Mouse (Mus musculus): Measurements from ENCODE around the gene Lypd1.
A peak's percentile ranks its signal among the peaks of the same experiment; 100 is the strongest.

Gene Lypd1

DNA sequence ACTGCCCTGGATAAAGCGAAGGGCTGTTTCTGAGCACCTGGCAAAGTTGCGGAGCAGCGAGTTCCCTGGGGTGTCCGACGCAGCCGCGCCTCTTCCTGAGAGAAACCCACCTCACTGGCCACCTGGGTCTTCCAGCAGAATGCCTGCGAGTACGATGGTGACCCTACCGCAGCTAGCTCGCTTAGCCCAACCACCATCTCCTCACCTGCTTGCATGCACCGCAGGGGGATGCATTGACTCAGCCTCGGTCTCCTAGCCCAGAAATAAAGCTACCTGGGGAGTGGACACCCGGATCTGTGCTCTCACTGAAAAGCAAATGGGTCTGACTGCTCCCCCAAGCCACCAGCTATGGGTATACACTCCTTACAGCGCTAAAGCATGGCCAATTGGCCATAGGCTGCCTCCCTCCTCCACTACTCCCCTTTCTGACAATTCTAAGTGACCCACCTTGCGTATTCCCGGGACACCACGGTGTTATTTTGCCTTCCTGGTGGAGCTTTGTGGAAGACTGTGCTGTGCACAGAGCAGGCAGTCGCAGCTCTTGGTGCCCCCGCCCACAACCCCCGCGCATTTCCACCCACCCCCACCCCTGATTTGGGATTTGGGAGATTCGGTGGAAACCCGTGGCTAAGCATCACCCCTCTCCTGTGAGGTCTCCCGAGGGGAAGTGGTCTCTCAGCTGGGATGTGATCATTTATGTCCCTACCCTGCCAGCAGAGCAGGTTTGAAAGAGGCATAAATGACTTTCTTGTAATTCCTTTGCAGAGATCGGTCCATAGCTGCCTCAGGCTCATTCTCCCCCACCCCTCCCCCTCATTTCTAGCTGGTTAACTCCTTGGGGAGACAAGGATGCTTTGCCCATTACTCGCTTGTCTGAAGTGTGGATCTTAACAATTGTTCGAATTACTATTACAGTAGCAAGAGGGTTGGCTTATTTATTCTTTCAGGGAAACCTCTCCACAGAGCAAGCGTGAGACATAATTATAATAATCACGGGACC lies at the start of gene Lypd1:
Lypd1 (minus strand) TSS at position 501 of the 1,000 bp plus-strand sequence.
- DNase-seq (ENCODE audit: low spot score): peak; percentile 1

DNA sequence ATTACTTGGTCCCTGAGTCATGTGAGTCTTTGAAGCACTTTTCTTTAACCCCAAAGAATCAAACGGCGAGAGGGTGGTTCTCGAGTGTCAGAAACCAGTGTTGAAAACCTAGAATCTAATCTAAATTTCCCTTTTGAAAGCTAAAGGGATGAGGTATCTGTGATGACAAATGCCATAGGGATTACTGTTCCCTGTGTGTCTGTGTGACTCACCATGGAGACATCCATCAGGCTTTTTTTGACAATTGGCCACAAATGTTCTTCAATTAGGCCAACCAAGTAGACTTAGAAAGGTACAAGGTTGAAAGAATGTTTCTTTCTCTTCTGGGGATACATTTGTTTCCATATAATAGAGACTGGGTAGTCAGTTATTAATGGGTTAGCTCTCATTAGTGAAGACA lies 38.1 kb upstream of the Lypd1 start:
- no peak for DNase-seq (ENCODE audit: low spot score)

DNA sequence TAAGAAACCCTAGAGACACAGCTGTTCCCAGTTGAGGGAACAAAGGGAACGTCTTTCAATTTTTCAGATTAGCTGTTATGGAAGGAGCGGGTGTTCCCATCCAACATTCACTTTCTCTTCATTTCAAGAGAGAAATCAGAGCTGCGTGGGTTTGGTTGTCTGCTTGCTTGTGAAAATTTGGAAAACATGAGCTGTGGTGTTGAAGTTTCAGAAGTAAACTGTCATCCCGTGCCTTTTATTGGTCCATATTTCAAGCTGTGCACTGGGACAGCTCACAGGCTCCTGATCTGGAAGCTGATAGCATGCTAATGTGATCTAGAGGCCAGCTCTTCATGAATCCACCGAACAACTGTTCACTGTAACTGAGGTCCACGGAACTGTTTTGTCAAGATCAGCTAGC lies 36.2 kb upstream of the Lypd1 start:
- DNase-seq (ENCODE audit: low spot score): no peak

DNA sequence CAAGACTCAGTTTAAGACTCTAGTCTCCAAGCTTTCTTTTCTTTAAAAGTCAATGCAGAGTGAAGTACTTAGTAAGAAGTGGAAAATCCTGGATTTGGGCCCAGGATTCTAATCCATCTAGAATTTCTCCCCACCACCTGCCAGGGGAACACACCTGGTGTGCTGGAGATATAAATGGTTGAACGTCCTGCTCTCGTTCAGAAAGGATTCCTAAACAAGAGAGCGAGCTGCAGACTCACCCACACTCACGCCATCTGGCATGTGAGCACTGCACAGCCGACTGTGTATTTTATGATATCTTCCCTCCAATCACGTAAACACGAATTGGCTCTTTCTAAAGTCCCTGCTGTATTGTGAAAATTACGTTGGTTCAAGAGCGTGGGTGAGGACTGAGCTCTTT lies 32.2 kb upstream of the Lypd1 start:
- no peak for DNase-seq (ENCODE audit: low spot score)

DNA sequence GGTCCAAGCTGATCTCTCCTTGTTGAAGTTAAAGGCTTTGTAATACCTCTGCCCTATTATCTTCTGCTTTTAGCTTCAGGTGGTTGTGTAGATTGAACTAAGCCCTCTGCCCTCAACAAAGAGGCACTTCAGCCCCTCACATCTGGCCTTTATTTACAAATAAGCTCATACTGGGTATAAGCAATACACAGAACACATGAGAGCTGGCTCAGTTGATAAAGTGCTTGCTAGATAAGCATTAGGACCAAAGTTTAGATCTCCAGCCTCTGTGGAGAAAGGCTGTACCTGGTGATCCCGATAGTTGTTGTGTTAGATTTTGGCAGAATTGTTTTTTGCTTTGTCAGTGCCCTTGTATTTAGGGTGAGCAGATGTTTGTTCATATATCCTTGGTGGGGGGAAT lies 30.4 kb upstream of the Lypd1 start:
- no peak for DNase-seq (ENCODE audit: low spot score)

DNA sequence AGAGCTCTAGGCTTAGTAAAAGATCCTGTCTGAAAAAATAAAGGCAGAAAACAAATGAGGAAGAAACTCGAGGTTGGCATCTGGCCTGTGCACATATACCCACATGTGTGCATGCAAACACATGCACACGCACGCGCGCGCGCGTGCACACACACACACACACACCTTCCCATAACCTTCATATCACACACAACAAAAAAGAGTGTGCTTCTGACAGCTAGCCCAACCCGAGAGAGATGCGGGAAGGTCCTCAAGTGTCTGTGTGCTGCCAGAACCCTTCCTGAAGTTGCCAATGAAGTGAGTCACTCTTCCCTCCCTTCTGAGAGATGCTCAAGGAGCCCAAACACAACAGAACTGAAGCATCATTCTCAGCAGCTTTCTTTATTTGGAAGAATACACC lies 12.6 kb upstream of the Lypd1 start:
- no peak for DNase-seq (ENCODE audit: low spot score)

DNA sequence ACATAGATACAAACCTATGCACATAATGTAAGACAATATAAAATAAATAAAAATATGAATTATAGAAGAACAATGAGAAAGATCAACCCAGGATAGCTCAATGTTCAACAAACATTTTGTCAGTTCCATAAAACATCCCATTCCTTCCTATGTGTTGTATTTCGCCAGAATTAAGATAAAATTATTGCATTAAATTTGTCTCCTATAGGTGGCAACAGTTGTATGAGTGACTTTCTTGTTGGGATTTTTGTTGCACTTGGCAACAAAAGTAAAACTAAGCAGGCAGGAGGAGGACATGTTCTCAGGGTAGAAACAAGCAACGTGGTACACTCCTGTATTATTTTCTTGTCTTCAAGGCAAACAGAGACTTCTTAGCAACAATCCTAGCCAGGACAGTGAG lies 10.2 kb upstream of the Lypd1 start:
- DNase-seq (ENCODE audit: low spot score): no peak

DNA sequence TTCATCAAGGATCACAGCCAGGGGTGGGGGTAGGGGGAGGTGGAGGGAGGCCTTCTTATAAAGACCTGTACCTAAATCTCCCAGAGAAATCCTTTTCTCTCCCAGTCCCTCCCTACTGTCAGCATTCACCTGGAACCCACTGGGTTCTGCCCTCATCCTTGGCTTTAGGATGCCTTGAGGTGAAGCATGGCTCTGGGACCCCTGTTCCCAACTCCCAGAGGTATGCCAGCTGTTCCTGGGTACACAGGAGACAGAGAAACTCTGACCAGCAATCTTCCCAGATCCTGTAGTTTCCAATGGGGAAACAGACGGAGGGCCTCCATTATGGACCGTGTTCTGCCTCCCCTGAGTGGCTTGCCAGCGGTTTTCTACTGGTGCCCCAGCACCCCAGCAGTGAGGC lies 7.8 kb upstream of the Lypd1 start:
- no peak for DNase-seq (ENCODE audit: low spot score)

DNA sequence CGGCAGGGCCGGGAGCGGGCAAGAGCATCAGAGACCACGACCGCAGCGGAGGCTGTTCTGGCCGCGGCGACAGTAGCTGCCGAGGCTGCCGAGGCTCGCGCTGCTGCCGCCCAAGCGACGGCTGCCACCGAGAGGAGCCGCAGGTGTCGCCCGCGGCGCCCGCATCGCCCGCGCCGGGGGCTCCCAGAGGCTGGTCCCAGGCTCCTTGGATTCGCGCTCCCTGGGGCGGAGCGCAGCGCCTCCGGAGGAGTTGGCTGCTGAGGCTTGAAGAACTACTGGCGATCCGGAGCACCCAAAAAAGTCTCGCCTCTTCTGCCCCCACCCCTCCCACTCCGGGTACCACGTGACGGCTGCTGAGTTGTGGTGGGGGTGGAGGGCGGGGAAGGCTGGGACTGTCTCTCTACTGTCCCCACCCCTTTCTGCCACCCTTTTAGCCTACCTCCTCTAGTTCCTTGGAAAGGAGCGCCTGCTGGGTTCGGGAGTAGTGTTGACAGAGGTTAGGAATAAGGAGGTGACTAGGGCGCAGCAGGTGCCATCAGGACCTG lies 928 bp downstream of the Lypd1 start:
- DNase-seq (ENCODE audit: low spot score): peak; percentile 24

DNA sequence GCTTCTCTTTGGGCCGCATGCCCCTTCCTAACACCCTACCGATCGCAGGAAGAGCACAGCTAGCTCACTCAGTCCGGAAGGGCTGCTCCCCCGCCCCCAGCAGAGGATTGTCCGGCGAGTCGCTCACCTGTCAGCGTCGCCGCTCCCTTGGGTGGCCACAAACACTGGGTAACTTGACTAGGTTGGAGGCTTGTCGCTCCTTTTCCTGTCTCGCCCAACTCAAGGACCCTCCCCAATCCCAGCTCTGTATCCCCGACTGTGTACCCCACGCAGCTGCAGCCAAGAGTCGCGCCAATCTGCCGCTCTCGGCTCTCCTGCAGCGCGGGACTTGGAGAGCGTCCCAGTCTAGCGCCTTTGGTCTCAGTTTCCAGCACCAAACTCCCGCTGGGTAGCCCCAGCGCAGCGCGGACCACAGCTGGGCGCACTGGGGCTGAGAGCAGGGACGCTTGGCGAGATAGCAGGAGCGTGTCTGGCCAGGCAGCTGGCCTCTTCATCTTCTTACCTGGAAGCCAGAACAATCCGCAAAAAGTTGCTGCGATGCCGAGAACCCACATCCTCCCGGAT lies 1.5 kb downstream of the Lypd1 start:
- DNase-seq (ENCODE audit: low spot score): peak; percentile 15

DNA sequence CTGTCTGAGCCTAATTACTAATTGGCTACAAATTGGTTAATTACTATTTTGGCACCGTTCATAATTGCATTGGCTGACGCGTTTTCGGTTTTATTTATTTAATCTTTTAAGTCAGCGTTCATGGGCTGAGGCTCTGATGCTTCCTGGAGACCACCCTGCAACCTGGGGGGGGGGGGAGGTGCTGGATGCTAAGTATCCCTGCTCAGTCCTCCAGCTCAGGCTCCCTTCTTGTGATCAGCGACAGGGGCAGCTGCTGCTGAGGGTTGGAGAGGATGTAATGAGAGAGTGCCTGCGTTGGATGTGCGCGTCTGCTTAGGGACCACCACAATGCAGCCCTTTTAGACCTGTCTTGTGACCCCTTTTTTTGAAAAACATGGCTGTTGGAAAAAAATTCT lies 2.0 kb downstream of the Lypd1 start:
- DNase-seq (ENCODE audit: low spot score): no peak

DNA sequence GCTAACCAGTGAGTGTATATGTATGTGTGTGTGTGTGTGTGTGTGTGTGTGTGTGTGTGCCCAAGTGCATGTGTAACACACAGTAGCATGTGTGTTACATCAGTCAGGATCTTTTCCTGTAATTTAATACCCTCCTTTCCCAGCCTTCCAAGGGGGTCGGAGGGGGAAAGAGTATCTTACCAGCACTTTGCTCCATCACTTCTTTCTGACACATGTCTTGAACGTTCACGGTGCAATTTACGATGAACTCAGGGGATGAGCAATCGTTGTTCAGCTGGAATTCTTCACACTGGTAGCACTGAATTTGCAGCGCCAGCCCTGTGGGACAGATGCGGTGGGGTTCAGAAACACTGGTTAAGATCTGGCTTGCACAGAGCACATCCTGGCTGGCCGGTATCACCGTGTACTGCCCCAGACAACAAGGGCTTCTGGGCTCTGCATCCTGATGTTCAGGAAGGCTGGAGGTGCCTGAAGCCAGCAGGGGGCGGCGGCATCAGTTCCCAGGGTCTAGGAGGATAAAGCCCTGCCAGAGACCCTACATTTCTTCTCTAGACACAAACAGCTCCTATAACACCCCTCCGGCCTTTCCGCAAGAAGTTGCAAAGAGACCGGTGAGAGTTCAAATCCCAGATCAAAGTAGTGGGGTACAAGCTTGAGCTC lies 2.6 kb downstream of the Lypd1 start:
- DNase-seq (ENCODE audit: low spot score): peak; percentile 21

DNA sequence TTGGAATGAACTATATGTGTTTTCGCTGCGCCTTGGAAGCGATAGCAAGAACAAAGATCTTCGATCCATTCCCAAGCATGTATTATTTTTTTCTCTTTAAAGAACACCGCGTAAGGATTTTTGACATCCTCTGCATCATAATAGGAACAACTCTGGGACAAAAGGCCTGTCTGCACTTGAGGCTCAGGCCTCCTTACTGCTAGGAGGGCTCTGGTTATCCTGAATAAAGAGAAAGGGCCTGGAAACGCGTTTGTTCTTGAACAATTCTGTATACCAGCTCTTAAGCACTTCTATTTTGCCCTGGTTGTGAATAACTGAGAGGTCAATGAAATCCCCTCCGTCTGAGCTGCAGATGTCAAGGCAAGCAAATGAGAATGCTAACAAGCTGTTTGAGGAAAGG lies 19.7 kb downstream of the Lypd1 start:
- DNase-seq (ENCODE audit: low spot score): no peak

DNA sequence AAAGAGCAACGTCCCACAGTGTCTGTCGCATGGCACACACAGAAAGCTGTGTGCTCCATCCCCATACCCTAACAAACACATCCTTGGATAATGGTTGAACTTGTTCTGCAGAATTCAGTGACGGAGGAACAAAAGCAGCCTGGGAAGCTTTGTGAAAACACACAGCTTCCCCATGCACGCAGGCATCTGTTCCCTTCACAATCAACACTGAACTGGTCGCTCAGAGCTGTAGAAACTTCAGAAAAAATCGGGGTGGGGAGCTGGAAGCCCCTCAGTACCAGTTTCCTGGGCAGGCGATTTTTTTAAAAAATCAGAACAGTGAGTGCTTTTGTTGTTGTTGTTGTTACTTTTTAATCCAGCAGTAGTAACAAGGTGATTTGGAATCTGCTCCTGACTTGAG lies 42.8 kb downstream of the Lypd1 start:
- DNase-seq (ENCODE audit: low spot score): no peak

DNA sequence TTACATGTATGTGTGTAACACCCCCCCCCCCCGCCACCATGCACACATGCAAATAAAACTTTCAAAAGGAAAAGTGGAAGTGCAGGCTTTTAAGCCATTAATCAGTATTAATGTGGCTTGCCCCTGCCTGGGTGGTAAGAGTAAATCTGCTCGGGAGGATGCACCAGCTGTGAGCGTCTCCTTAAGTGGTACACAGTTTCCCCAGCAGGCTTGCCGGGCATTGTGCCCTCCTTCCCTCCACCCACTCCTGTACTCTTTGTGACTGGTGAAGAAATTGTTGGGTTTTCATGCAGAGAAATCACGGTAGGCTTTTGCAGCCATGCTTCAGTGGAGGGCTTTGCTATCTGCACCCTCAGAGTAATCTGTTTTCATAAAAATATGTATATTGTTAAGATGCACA lies 54.3 kb downstream of the Lypd1 start:
- no peak for DNase-seq (ENCODE audit: low spot score)

DNA sequence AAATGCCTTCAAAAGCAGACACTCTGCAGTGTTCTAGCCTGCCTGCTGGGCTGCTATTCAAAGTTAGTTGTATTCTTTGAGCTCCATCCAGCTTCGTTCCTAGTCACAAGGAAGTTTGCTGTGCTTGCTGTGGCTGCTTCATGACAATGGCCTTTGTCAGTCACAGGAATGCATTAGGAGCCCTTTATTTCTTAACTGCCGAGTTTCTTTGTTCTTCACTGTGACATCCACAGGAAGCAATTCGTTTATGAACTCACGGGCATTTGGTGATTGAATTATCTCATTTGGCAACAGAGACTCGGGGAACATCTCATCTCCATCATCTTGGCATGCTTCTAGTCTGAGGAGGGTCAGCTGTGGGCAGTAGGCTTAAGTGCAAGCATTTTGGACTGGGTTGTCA lies 58.3 kb downstream of the Lypd1 start:
- no peak for DNase-seq (ENCODE audit: low spot score)

DNA sequence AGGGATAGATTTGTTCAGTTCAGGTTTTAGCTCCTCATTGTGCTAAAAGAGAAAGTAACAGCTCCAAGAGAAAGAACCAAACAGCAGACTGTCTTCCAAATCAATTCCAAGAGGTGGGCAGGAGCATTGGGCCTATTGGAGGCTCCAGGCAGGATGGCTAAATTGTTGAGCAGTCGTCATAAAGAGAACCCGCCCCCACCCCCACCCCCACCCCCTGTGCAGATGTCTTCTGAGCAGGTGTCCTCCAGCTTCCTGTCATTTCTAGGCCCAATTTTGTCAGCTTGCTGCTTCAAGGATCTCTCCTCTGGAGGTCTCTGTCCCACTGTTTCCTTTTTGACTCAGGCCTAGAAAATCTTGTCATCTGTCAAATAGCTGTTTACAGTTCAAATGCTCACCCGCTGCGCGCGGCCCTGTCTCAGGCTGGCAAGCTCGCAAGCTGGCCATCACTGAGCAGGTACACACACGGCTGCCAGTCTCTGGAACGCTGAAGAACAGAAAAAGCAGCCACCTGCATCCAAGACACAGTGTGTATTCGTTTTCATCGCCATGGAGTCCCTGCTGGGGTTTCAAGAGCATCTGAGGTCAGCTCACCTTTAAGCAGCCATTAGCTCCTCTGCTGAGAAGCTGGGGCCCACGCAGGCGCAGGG lies 73.0 kb downstream of the Lypd1 start:
- no peak for DNase-seq (ENCODE audit: low spot score)

DNA sequence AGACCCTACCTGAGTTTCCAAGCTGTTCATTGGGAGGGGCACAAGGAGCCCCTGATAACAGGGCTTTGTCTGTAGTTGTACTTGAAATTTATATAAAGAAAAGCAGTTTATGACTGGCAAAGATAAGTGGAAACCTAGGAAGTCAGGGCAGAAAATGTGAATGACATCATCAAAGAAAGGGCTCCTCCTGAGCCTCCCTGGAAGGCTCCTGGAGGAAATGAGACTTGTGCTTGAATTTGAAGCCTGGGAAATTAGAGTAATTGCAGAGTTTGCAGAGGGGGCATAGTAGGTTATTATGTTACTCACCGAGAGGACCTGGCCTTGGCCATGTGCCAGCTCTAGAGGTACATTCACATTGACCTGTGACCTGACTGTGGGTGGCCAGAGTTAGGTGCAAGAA lies 75.4 kb downstream of the Lypd1 start:
- no peak for DNase-seq (ENCODE audit: low spot score)

DNA sequence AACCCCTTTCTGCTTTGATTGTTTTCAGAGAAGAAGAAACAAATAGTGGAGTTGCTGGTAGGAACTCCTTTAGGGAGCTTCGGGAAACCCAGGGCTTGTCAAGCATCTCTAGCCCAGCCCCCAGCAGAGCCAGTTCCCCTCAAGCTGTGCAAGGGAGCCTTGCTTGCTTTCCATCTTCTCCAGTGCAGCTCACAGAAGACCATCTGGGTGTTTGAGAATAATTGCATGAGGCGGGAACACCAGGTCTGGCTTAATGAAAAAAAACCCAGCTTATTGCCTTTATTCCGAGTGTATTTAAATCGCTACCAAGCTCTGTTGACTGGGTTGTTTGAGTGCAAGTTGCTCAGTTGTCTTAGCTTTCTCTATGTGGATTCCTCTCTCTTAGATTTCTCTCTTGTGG lies 89.3 kb downstream of the Lypd1 start:
- DNase-seq (ENCODE audit: low spot score): no peak

DNA sequence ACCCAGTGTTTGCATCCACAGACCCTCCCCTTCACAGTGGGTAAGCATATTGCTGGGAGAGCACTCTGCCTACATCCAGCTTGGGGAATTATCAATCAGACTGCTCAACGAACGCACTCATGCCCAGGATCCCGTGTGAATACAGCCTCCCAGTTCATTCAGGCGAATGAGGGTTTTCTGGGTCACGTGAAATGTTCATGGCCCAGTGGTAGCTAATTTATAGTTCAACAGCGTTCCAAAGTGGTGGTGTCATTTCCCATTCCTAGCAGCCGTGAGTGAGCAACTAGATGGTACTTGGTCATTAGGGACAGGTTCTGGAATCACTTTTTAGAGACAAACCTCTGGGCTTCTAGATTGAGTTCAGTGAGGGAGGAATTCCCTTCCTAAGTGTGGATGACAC lies 91.8 kb downstream of the Lypd1 start:
- DNase-seq (ENCODE audit: low spot score): no peak
